Mouse (Mus musculus) 3T3-L1 (cell line): ENCODE measurements at regions not wholly inside any gene's neighbourhood (a gene's known extent, or its start where the extent isn't known, plus 50 kb on each side); places are given as distances from the start of the nearest gene placed in this dataset.

Experiments
- DNase-seq: peaks from one replicate; pipeline ENCODE4 v3.0.0-alpha.2; 2015; ENCODE audit warnings: low read depth, low spot score

- no peak for DNase-seq
Measured at GRCm38 (mm10) chr13:107904851-107905250, 139.4 kb upstream of the Smim15 start.

DNA sequence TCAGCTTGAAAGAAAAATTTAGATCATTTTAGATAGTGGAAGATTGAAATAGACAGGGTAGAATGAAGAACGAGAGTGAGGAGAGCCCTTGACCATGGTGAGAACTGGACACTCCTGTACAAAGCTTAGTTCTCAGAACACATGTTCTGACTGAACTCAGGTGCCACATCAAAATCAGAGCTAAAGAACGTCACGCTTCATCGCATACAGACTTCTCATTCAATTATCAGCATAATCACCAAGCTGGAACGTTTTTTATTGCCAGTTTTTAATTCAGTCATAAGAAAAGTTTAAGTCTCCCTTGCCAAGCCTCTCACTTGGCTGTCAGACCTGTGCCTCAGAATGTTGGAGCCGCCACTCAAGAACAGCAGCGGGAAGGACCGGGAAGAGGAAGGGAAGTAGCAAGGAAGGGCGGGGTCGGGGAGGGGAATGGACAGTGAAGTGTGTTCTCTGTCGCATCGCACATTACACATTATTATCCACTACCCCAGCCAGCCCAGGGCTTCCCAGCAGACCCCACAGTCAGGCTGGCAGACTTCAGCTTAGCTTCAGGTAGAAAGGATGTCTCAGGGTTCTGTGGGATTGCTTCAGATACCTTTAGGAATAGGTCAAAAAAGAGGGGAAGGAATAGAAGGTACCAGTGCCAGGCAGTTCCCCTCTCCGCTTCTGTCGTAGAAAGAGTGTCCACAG lies 140.1 kb upstream of the Smim15 start:
- DNase-seq = no peak

DNA sequence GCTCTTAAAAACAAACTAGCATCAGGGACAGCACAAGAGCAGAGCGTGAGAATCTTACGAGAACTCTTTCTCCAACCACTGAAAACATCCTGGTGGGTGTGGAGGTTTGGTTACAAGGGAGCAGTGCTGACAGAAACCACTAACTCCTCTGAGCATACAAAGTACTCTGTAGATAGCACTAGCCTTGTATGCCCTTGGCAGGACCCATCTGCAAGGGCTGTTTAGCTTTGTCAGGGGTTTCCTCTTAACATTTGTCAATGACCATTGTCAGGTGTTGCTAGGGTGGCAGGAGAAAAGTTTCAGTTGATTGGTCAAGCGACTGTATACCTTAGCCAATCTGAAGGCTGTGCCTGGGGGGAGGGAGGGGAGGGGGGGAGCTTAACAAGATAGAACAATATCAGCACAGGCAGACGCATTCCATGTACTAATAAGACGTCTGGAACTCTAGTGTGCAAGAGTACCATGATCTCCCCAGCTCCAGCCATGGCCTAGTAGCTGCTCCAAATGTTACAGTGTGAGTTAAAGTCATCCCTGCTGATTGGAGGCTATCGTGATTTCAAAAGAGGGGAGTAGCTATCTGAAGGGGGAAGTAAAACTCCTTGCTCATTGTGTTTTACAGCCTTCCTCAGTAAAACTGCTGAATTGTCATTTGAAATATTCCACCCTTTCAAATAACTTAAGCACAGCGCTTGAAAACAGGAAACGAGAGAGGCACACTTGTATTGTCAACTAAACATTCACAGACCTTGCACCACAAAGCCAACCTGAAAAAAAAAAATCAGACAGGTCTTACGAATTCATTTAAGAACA lies 140.9 kb upstream of the Smim15 start:
- no peak for DNase-seq

DNA sequence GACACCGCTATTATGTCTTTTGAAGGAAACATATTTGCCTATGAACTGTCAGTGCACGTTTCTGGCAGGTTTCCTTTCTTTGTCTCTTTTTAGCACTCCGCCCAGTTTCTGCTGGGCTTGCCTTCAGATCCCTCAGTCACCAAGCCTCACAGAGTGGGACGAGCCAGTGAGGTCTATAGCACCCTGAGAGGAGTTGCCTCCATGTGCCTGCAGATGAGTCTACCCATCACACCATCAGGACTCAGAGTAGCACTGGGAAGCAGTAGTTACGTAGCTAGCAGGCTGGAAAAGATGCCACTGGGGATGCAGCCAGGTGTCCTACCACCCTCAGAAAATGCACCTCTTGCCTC lies 141.5 kb upstream of the Smim15 start:
- no peak for DNase-seq

DNA sequence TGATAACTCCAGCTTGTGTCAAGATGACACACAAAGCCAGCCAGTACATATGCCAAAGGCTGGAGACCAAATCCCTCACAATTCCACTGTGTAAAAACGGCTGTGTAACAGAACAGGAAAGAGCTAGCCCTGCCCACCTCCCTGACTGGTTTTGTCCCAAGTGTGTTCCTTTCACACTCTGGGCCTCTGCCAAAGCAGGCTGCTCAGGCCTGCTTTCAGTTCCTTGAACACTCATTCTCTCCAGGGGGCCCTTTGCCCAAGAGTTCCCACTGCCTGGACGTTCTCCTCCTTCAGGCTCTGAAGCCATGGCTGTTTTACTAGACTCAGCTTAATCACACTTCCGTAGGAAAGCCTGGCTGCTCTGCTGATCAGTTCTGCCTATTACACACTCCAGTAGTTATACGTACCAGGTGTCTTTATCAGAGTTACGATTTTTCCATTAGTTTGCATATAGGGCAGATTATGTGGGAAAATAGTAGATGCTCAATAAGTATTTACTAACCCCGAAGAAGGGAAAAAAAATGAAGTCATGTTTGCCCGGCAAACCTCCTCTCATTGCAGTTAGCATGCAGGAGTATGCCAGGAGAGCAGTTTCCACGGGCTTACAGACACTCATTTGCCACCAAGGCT lies 144.5 kb upstream of the Smim15 start:
- peak; percentile 32 for DNase-seq

- no peak for DNase-seq
Measured at GRCm38 (mm10) chr13:107897646-107898045, 146.6 kb upstream of the Smim15 start.

GRCm38 (mm10) chr13:107897184-107897583 lies 147.1 kb upstream of the Smim15 start:
- DNase-seq = no peak

- no peak for DNase-seq
Measured at GRCm38 (mm10) chr13:107893581-107894183, 150.6 kb upstream of the Smim15 start.

DNA sequence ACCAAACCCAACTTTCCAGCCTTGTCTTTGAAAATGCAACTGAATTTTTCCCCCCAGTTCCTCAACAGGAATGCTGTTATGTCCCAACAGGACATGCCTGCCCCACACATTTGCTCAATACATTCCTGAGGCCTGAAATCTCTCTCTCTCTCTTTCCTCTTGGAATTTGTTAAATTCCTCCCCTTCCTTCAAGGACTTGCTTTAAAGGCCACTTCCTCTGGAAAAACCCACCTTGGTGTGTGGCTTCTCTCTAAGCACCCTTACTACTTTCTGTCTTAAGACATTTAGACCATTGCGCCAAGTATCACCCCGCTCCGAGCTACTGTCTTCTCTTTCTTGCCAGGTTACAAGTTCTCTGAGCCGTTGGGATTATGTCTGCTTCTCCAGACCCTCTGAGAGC lies 151.2 kb upstream of the Smim15 start:
- DNase-seq = peak; percentile 8

- peak; percentile 43 for DNase-seq
Measured at GRCm38 (mm10) chr13:107891946-107892345, 152.3 kb upstream of the Smim15 start.

- DNase-seq = peak; percentile 64
Measured at GRCm38 (mm10) chr13:107890866-107891821, 153.1 kb upstream of the Smim15 start.

- peak; percentile 98 for DNase-seq
Measured at GRCm38 (mm10) chr13:107889985-107890865, 154.0 kb upstream of the Smim15 start.

GRCm38 (mm10) chr13:107889588-107889984 lies 154.7 kb upstream of the Smim15 start:
- peak; percentile 40 for DNase-seq

- DNase-seq = peak; percentile 29
Measured at GRCm38 (mm10) chr13:107888571-107889451, 155.4 kb upstream of the Smim15 start.

GRCm38 (mm10) chr13:107888231-107888555 lies 156.1 kb upstream of the Smim15 start:
- peak; percentile 49 for DNase-seq

- DNase-seq = peak; percentile 27
Measured at GRCm38 (mm10) chr13:107887366-107888230, 156.6 kb upstream of the Smim15 start.

- DNase-seq = no peak
Measured at GRCm38 (mm10) chr13:107884836-107885235, 159.4 kb upstream of the Smim15 start.

DNA sequence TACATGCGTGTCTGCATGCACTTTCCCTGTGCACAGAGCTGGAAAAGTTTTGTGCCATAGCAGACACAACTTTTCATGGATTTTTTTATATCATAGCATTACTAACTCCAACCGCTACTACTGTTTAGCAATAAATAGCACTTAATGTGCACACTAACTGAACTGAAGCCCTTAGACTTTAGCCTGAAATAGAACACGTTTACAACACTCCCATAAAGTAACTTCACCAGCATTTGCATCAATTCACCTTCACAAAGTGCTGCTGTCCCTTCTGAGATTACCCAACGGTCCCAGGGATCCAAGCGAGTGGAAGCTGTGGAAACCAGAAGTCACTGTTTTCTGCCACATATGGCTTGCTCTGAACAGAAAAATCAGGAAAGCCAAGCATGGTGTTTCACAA lies 161.9 kb upstream of the Smim15 start:
- DNase-seq = no peak
